Mouse (Mus musculus) layer of hippocampus, adult 2 months (tissue): ENCODE measurements at regions not wholly inside any gene's neighbourhood (a gene's known extent, or its start where the extent isn't known, plus 50 kb on each side); places are given as distances from the start of the nearest gene placed in this dataset.

ENCODE experiments used
- DNase-seq, 2 experiments: peaks; one replicate each; pipeline ENCODE4 v3.0.0; 2022; ENCODE audit warnings: low spot score in 2 of 2
- H3K27ac ChIP-seq: fragments of 200-600 bp; 2 replicates; pipeline ENCODE4 v1.8.1; 2022
- H3K4me3 ChIP-seq: fragments of 200-600 bp; 2 replicates; pipeline ENCODE4 v1.8.1; 2022; ENCODE audit warnings: mild to moderate bottlenecking
- CTCF ChIP-seq: fragments of 200-600 bp; conservative IDR thresholded peaks from 2 replicates; pipeline ENCODE4 v1.8.1; 2022; ENCODE audit warnings: antibody characterized with exemption, mild to moderate bottlenecking, moderate library complexity

DNA sequence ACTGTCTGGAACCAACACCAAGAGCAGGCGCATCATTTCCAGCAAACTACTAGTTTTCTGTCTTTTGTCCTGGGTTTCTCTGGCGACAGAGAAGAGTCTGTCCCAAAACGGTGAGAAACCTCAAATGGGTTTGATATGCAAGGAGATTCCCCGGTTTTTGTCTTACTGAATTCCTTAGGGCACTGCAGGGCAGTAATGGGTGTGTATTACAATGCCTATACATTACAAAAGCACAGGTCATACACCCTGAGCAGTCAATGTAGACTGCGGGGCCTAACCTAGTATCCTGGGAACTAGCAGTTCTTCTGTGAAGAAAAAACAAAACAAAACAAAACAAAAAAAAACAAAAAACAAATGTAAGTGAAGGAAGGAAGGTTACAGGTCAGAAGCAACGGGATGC lies 188.3 kb downstream of the Wdr11 start:
- no peak overlapping the region for H3K4me3 ChIP-seq
- H3K27ac ChIP-seq, result peak overlapping the region; percentile 74
- DNase-seq, result no peak
- no peak for TF ChIP-seq CTCF

DNA sequence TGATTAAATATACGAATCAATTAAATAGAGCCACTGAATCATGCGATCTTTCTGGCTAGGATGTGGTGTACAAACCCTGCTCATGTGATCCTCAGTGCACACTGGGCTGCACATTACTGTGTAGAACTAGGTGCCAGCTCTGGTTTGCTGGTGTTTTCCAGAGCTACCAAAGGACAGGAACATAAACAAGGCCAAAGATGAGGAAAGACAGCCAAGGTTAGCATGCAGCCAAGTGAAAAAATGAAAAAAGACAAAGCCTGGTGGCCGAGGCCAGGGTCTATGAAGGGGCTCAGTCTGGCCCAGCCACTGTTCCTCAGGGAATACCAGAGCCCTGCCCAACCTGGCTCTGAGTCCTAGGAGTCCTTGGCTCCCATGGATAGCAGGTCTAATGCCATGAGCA lies 190.1 kb downstream of the Wdr11 start:
- no peak for TF ChIP-seq CTCF
- Histone ChIP-seq H3K4me3 (no peak overlapping the region), H3K27ac (peak overlapping the region; percentile 46; the same call in 1 of the 2 replicates)
- DNase-seq, result peak in 1 of 2 experiments; percentile 32

DNA sequence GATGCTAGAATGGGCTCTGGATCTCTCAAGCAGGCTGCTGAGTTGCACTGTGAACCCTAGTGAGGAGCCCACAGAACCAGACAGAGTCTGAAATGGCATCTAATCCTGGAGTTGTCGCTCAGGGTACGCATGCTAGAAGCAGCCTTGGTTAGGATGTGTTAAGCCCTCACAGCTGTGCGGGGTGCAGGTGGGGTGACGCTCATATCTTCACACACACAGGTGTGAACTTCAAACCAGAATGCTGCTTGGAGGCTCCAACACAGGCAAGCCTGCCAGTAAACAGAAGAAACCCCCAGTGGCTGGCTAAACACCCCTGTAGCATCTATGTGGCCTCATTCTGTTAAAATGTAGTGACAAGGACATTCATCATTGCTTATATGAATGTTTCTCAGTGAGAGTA lies 193.3 kb downstream of the Wdr11 start:
- DNase-seq, result no peak
- Histone ChIP-seq H3K4me3 (no peak overlapping the region), H3K27ac (no peak overlapping the region)
- no peak for TF ChIP-seq CTCF

DNA sequence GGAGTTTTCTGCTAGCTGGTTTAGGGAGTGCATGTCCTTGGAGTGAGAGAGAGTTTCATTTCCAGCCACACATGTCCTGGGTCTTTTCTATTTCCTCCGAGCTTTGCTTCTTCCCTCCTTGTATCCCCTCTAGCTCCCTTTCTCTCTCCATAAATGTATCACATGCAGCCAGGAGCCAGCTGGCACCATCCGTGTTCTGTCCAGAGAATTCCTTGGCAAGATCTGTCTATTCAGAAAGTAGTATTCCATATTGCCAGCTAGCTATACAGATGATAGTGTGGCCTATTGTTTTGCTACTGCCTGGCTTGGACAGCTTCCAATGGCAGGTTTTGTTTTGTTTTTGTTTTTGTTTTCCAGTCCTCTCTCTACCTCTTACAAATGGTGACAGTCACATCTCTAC lies 195.3 kb downstream of the Wdr11 start:
- no peak for TF ChIP-seq CTCF
- DNase-seq, result no peak
- peak overlapping the region; percentile 62 for H3K27ac ChIP-seq
- H3K4me3 ChIP-seq, result no peak overlapping the region

DNA sequence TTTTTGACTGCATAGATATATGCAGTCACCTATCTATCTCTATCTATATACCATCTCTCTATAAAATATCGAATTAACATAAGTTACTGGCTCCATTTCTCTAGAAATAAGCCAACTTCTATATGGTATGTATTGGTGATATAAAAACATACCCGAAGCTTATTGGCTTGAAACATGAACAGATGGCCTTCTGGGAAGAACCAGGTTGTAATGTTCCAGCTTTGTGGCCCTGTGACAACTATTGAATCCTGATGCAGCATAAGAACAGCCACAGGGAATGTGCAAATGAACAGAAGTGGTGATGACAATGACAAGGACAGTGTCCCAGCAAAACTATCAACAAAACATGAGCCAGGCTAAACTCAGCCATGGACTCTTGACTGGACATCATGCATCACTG lies 196.1 kb downstream of the Wdr11 start:
- peak; percentile 39 to 41 for DNase-seq
- Histone ChIP-seq H3K4me3 (no peak overlapping the region), H3K27ac (peak overlapping the region; percentile 62)
- no peak for TF ChIP-seq CTCF

DNA sequence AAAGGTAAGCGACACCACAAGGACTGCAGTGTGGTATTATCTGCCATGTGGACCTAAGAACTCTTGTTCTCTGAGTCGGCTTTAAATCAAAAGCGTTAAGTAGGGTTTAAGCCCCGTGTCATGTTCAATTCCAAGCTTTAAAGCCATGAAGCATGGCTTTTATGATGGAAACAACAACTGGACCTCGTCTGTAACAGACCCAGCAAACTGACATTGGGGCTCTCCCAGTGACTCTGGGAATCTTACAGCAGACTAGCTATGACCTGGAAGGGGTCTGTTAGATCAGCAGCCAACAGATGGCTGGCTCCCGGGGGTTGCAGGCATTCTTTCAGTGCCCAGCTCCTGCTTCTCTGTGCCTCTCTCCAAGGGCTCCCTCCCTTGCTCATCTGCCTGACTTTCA lies 197.8 kb downstream of the Wdr11 start:
- TF ChIP-seq CTCF, result no peak
- Histone ChIP-seq H3K27ac (no peak overlapping the region), H3K4me3 (no peak overlapping the region)
- no peak for DNase-seq

DNA sequence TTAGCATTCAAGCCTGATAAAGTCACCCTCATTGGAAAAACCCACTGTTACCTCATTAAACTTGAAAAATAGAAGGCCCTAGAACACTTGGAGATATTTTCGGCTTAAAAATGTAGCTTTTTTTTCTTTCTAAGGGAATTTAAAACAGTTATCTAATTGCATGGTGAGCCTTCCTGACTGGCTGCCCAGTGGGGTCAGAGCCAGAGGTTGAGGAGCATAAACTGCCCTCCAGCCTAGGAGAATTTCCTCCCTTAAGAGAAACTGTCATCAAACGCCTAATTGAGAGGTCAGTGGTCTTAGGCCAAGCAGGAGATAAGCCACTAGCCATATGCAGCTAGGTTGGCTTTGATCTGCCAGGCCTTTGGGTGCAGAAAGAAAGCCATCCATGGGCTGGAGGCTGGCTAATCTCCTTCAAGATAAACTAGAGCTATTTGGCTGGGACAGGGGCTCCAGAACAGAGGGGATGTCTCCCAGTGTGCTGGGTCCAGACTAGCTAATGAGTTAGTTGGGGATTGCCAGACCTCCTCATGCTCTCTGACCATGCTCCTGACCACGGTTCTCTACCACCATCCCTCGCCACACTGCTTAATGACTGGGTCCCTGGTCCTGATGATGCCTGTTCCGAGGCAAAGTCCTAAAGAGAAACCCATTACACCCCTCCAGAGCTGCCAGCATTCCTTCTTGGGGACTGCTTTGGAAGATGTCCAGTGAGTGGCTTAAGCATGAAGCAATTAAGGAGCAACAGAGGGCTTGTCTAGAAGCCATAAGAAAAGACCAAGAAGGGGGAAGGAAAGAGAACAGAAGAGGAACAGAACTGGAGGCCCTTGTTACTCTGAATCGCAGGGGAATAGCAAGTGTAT lies 199.2 kb downstream of the Wdr11 start:
- DNase-seq, result no peak
- H3K4me3 ChIP-seq, result no peak overlapping the region
- H3K27ac ChIP-seq, result peak overlapping the region; percentile 23; the same call in 1 of the 2 replicates
- TF ChIP-seq CTCF, result no peak

DNA sequence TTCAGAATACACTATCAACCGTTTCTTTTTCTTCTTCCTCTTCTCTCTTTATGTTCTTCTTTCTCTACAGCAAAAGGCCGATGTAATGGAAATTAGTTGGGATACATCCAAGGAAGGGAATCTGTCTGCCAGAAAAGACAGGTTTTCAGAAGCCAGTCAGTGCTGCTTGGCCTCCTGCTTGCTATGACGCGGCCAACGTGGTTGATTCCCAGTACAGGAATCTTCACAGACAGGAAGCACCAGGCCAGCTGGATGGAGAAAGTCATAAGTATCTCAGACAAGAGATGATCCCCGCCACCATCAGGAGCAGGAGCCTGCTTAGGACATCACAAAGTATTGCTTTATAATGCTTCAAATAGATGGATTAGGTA lies 199.8 kb downstream of the Wdr11 start:
- H3K27ac ChIP-seq, result no peak overlapping the region; the same call in 1 of the 2 replicates
- DNase-seq, result peak; percentile 38 to 47
- TF ChIP-seq CTCF, result no peak

DNA sequence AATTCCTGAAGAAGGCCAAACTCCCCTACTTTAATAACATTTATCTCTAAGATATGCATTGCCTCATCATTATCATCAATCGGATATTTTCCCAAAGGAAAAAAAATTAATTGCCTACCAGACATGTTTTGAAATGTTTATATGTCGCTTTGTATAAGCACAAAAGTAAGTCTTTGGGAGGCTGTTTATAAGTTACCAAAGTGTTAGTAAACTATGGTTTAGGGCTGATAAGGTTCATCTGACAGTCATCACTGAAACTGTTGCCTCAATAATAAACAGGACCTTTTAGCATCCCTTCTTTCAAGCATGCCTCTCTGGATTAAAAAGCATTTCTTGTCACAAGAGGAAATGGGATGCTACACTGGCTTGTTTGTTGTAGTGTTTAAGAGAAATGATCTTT lies 202.1 kb downstream of the Wdr11 start:
- Histone ChIP-seq H3K27ac (no peak overlapping the region), H3K4me3 (no peak overlapping the region)
- no peak for DNase-seq
- TF ChIP-seq CTCF, result no peak

More for the DNA sequence above, 199.8 kb downstream of the Wdr11 start:
- H3K4me3 ChIP-seq, result no peak overlapping the region

DNA sequence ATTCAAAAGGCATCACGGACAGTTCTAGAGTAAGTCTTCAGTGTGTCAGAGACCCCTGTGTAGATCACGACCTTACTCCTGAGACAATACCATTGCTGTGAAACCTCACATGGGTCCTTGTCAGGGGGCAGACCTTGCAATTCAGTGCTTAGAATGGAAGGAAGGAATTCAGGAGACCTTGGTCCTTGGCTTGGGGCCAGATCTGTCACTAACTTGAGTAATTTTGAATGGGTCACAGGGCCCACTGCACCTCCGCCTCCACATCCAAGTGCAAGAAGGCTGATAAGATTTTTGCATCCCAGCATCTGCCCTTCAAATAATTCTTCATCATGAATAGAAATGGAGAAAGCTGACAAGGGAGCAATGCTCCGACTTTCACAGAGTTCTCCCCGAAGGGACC lies 202.6 kb downstream of the Wdr11 start:
- DNase-seq, result no peak
- TF ChIP-seq CTCF, result no peak
- Histone ChIP-seq H3K4me3 (no peak overlapping the region), H3K27ac (no peak overlapping the region)

DNA sequence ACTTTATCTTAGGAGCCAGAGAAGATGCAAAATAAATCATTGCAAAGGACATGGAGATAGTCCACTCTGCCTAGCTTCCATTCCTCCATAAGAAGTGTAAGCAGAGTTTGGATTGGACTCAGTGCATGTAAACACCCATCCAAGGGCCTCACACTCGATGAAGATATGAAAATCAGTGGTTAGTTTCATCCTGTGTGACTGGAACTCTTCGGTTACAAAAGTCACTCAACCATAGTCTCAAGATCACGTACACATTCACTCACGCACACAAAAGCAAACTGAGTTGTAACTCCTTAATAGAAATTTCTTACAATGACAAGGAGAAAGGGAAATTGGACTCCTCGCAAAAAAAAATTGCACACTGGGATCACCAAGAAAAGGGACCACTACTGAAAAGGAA lies 206.9 kb downstream of the Wdr11 start:
- TF ChIP-seq CTCF, result no peak
- no peak for DNase-seq
- H3K27ac ChIP-seq, result no peak overlapping the region
- no peak overlapping the region for H3K4me3 ChIP-seq

DNA sequence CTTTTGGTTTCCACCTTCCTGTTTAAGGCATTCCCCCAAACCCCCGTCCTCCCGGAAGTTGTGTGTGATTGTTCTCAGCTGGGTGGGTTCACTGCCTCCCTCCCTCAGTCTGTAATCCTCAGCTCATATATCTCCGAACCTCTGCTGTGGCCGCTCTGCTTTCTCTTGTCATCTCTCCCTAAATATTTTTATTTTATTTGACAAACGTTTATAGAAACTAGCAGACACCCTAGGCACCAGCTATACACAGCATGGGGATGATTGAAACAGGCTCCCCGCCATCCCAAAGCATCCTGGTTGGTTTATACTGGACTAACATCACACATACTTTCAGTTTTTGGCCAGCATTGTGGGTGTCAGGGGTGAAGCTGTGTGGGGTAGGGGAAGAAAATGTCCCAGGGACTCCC lies 208.8 kb downstream of the Wdr11 start:
- Histone ChIP-seq H3K4me3 (no peak overlapping the region), H3K27ac (no peak overlapping the region)
- no peak for TF ChIP-seq CTCF
- no peak for DNase-seq

DNA sequence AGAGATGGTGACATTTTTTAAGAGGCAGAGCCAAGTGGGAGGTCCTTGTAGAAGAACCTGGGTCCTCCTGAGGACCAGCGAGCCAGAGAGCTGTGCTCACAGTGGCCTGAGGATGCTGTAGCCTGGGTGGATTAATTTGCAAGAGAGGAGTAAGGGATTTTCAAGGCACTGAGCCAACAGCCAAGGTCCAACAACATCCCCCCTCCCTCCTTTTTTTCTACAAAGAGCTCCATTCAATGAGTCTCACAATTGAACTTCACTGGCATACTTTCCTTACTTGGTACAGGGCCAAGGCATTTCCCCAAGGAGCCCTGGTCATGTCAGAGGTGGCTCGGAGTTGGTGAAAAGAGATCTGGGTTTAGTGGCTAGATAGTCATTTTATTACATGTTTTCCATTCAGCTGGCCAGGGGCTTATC lies 209.8 kb downstream of the Wdr11 start:
- H3K4me3 ChIP-seq, result no peak overlapping the region
- H3K27ac ChIP-seq, result peak overlapping the region; percentile 46
- no peak for DNase-seq
- TF ChIP-seq CTCF, result no peak

DNA sequence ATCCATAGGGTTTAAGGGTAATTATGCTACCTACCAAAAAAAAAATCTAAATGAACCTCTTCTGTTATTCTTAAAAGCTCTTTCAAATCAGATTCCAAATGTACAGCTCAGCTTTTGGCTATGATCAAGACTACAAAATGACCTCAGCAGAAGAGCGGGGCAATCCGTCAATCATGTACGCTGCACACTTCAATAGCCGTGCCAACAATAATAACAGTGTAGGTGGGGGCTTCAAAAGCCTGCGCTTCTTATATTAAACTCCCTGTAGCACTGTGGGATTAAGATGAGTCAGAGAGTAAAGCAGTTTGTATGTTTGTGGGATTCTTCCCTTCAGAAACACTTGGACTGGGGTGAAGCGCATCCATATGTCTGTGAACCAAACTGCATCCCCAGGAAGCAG lies 210.5 kb downstream of the Wdr11 start:
- Histone ChIP-seq H3K27ac (no peak overlapping the region), H3K4me3 (no peak overlapping the region)
- DNase-seq, result no peak
- no peak for TF ChIP-seq CTCF

DNA sequence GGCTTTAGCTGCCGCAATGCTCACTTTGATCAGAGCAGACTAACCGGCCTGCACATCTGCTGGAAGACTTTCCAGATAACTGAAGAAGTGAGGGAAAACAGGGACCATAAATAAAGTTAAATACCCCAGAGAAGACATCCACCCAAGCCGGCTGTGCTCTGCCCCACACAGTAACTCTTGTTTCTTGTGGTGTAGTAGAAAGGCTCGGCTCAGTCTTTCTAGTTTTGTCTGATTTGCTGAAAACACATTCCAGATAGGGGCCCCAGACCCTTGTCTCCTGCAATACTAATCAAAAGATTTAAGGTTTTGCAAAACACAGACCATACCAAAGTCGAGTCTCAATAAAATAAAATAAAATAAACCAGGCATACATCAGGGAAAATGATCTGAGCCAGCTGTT lies 213.7 kb downstream of the Wdr11 start:
- no peak for DNase-seq
- no peak for TF ChIP-seq CTCF
- H3K27ac ChIP-seq, result no peak overlapping the region
- no peak overlapping the region for H3K4me3 ChIP-seq
